Mouse (Mus musculus): Measurements from ENCODE around the gene Mindy2. TPM values are rescaled to one million over a fixed set of nuclear protein-coding genes. Genes with fewer than 3 reads are reported as not detected.

Gene Mindy2
- polyA plus RNA-seq, 1 experiment from 2014 or later, result 13.4 TPM

GRCm38 (mm10) chr9:70551524-70551923, 105.5 kb downstream of the Mindy2 start:
- H3K9ac ChIP-seq (ENCODE audit: low read depth, low read length), result no peak overlapping the region
- no peak overlapping the region for H3K27ac ChIP-seq (ENCODE audit: low read depth, low read length)
- no peak overlapping the region for H3K4me3 ChIP-seq (ENCODE audit: low read depth, low read length)
- H3K36me3 ChIP-seq (ENCODE audit: control insufficient read depth, insufficient read depth, low read length), result peaks cover 11% of the 10 kb centered on the region; the same call in 1 of the 2 replicates
- DNase-seq (ENCODE audit: low spot score), result no peak
- 92% methylated on average over 1 of the region's 1 CpGs for WGBS
- ATAC-seq (replicated peaks; ENCODE audit: low FRiP score), result no peak
- no peaks in the 10 kb centered on the region for H3K9me3 ChIP-seq (ENCODE audit: control insufficient read depth, low read length)
- H3K27me3 ChIP-seq (replicated peaks; ENCODE audit: control insufficient read depth, insufficient read depth, low read length), result no peaks in the 10 kb centered on the region
- H3K4me1 ChIP-seq (replicated peaks; ENCODE audit: control insufficient read depth, insufficient read depth, low read length), result no peaks in the 10 kb centered on the region
- H3K4me2 ChIP-seq, result no peak overlapping the region

Other genes starting within 250 kb of the Mindy2 start
- gene Ccnb2, start 235.6 kb downstream of the Mindy2 start, polyA plus RNA-seq (2014; fragmentation: Nextera tagmentation; extraction: Ambion mirVana), result 230 and 249 TPM in 2 replicates
- 22.9 and 23.3 TPM in 2 replicates for gene Rnf111, start 153.4 kb downstream of the Mindy2 start, polyA plus RNA-seq (2014; fragmentation: Nextera tagmentation; extraction: Ambion mirVana)
- gene Sltm, start 114.4 kb downstream of the Mindy2 start, polyA plus RNA-seq (2014; fragmentation: Nextera tagmentation; extraction: Ambion mirVana), result 47.1 and 51.2 TPM in 2 replicates
- 0.48 and 0.65 TPM in 2 replicates for gene Gm10642, start 923 bp downstream of the Mindy2 start, polyA plus RNA-seq (2014; fragmentation: Nextera tagmentation; extraction: Ambion mirVana)
- gene Adam10, start 21.8 kb upstream of the Mindy2 start, polyA plus RNA-seq (2014; fragmentation: Nextera tagmentation; extraction: Ambion mirVana), result 74.2 and 82.2 TPM in 2 replicates